Comparison of ENCODE assay signal across 8 mouse cellular contexts in the genomic region with DNA sequence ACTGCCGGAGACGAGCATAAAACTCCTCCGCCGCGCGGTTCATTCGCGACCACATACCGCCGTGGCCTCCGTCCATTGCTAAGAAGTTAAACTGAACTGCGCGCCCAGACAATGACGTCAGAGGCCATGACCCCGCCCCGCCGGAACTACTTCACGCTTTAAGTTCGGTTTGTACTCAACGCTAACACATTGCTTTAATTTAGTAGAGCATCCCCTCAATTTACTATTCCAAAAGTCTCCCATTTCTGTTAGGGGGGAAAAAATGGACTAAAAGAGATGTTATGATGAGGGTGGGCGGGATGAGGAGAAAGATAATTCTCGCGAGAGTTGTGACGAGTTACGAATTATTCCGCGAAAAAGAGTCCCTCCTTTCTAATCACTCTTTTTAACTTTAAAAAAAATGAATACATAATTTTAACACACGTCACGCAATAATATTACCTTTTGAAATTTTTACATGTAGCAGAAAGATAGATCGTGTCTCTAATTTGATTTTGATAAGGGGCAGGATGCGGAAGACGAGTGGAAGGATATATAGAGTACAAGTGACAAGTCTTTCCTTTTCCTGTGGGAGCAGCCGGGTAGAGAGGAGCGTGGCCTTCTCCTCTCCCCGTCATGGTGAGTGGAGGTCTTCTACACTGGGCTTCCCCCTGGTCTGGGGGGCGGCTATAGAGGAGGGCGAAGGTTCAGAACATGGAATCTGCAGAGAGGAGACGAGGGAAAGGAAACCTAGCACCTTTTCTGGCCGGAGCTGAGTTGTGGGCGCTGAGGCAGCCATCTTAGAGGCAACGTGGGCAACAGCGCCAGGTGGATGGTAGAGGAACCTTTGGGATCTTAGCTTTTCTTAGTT. TPM values are rescaled to one million over a fixed set of nuclear protein-coding genes. Genes with fewer than 3 reads are reported as not detected.
DNase-seq lines count a peak whose midpoint lies in the region; ATAC-seq and TF ChIP-seq lines count a peak whose summit lies in the region.

Gene Zwilch (minus strand): TSS at position 289 of the 850 bp plus-strand sequence.
Gene Rpl4 (plus strand): TSS at position 560 of the 850 bp plus-strand sequence.

- H3K36me3 ChIP-seq in embryonic facial prominence, embryonic 15.5 days: peaks cover 34% of the 10 kb centered on the region
- peaks cover 37% of the 10 kb centered on the region for H3K36me3 ChIP-seq in kidney, embryonic 14.5 days (ENCODE audit: control insufficient read depth, insufficient read depth, low read length)
- peaks cover 38% of the 10 kb centered on the region for H3K36me3 ChIP-seq in limb, embryonic 15.5 days

- WGBS in bone marrow, adult 2 months: under 1% methylated on average over 42 of the region's 42 CpGs
- WGBS in embryonic facial prominence, embryonic 15.5 days: under 1% methylated on average over 42 of the region's 42 CpGs
- WGBS in kidney, embryonic 14.5 days: under 1% methylated on average over 42 of the region's 42 CpGs
- WGBS in limb, embryonic 15.5 days: under 1% methylated on average over 42 of the region's 42 CpGs

- no peaks in the 10 kb centered on the region for H3K9me3 ChIP-seq in embryonic facial prominence, embryonic 15.5 days (replicated peaks)
- no peaks in the 10 kb centered on the region for H3K9me3 ChIP-seq in kidney, embryonic 14.5 days (ENCODE audit: control insufficient read depth, low read length)
- no peaks in the 10 kb centered on the region for H3K9me3 ChIP-seq in limb, embryonic 15.5 days

- peak within 1 kb of the TSS; percentile 94 for H3K9ac ChIP-seq in embryonic facial prominence, embryonic 15.5 days
- peak within 1 kb of the TSS; percentile 80 for H3K9ac ChIP-seq in kidney, embryonic 14.5 days (ENCODE audit: low read depth, low read length)
- H3K9ac ChIP-seq in limb, embryonic 15.5 days: peak within 1 kb of the TSS; percentile 84

- H3K27me3 ChIP-seq in embryonic facial prominence, embryonic 15.5 days: no peaks in the 10 kb centered on the region
- no peaks in the 10 kb centered on the region for H3K27me3 ChIP-seq in kidney, embryonic 14.5 days (ENCODE audit: control insufficient read depth, insufficient read depth, low read length)
- H3K27me3 ChIP-seq in limb, embryonic 15.5 days: no peaks in the 10 kb centered on the region

- H3K4me2 ChIP-seq in embryonic facial prominence, embryonic 15.5 days (replicated peaks): peak within 1 kb of the TSS; percentile 75
- H3K4me2 ChIP-seq in kidney, embryonic 14.5 days (replicated peaks; ENCODE audit: low read depth, low read length): peak within 1 kb of the TSS; percentile 69
- H3K4me2 ChIP-seq in limb, embryonic 15.5 days: peak within 1 kb of the TSS; percentile 79

- no peak for TF ChIP-seq CTCF in bone marrow, adult 2 months (IDR thresholded peaks at IDR 0.05; ENCODE audit: control insufficient read depth, insufficient read depth, low read length)

- H3K4me1 ChIP-seq in bone marrow, adult 2 months (ENCODE audit: control insufficient read depth, insufficient read depth, low read length): no peaks in the 10 kb centered on the region; the same call in 1 of the 2 replicates
- H3K4me1 ChIP-seq in embryonic facial prominence, embryonic 15.5 days: peaks cover 21% of the 10 kb centered on the region
- H3K4me1 ChIP-seq in kidney, embryonic 14.5 days (ENCODE audit: control insufficient read depth, insufficient read depth, low read length): 0 out of 2 replicates have a peak, but pooled peaks cover 7% of the 10 kb centered on the region
- peaks cover 25% of the 10 kb centered on the region for H3K4me1 ChIP-seq in limb, embryonic 15.5 days

- H3K27ac ChIP-seq in bone marrow, adult 2 months (ENCODE audit: control insufficient read depth, insufficient read depth, low read depth, low read length, poor library complexity): peak within 1 kb of the TSS; percentile 55
- H3K27ac ChIP-seq in embryonic facial prominence, embryonic 15.5 days (replicated peaks): peak within 1 kb of the TSS; percentile 99
- peak within 1 kb of the TSS; percentile 86 for H3K27ac ChIP-seq in kidney, embryonic 14.5 days (ENCODE audit: low read depth, low read length)
- H3K27ac ChIP-seq in limb, embryonic 15.5 days: peak within 1 kb of the TSS; percentile 98

- peak within 1 kb of the TSS; percentile 92 for H3K4me3 ChIP-seq in bone marrow, adult 2 months (replicated peaks; ENCODE audit: control insufficient read depth, low read depth, low read length)
- H3K4me3 ChIP-seq in embryonic facial prominence, embryonic 15.5 days (replicated peaks): peak within 1 kb of the TSS; percentile 96
- H3K4me3 ChIP-seq in kidney, embryonic 14.5 days (ENCODE audit: low read length): peak within 1 kb of the TSS; percentile 69
- peak within 1 kb of the TSS; percentile 93 for H3K4me3 ChIP-seq in limb, embryonic 15.5 days

- peak; percentile 88 for ATAC-seq in embryonic facial prominence, embryonic 15.5 days (ENCODE audit: insufficient number of reproducible peaks, low FRiP score, low TSS enrichment, low read depth)
- peak; percentile 89 for ATAC-seq in kidney, embryonic 14.5 days (ENCODE audit: low FRiP score, low TSS enrichment)
- peak; percentile 84 for ATAC-seq in limb, embryonic 15.5 days (ENCODE audit: insufficient number of reproducible peaks, low FRiP score, low TSS enrichment, low read depth)

- peak; percentile 87 for TF ChIP-seq POLR2A in bone marrow, adult 2 months (IDR thresholded peaks at IDR 0.05; ENCODE audit: borderline replicate concordance, control insufficient read depth, low read depth, low read length)

- peak; percentile 94 for DNase-seq in 416B (ENCODE audit: low read depth)
- DNase-seq in heart, adult 9 months (ENCODE audit: low spot score in 2 of 2): peak; percentile 78 to 85
- DNase-seq in monocyte, adult 2 months (ENCODE audit: low read depth in 1 of 2, low spot score in 2 of 2): peak; percentile 46 to 75
- DNase-seq in spleen, postnatal 36 days (ENCODE audit: low spot score in 2 of 2): peak; percentile 66 to 80

RNA-seq across cellular contexts. Expression of gene Zwilch, which starts in this region (rescaled TPM):
- 26.9 and 29.9 TPM in 2 replicates for polyA plus RNA-seq in bone marrow, adult 2 months (2011; ENCODE audit: insufficient read depth, insufficient read length, low replicate concordance, missing spikeins)
- polyA plus RNA-seq in embryonic facial prominence, embryonic 15.5 days (2015; fragmentation: Nextera tagmentation; extraction: Ambion mirVana): 16.3 and 19.5 TPM in 2 replicates
- polyA plus RNA-seq in kidney, embryonic 14.5 days (2014; fragmentation: Nextera tagmentation; extraction: Ambion mirVana): 17.3 and 34.4 TPM in 2 replicates
- polyA plus RNA-seq in limb, embryonic 15.5 days (2015; fragmentation: Nextera tagmentation; extraction: Ambion mirVana): 17.1 and 17.3 TPM in 2 replicates

RNA-seq across cellular contexts. Expression of gene Rpl4, which starts in this region (rescaled TPM):
- polyA plus RNA-seq in bone marrow, adult 2 months (2011; ENCODE audit: insufficient read depth, insufficient read length, low replicate concordance, missing spikeins): 628 and 1,066 TPM in 2 replicates
- polyA plus RNA-seq in embryonic facial prominence, embryonic 15.5 days (2015; fragmentation: Nextera tagmentation; extraction: Ambion mirVana): 1,153 and 1,206 TPM in 2 replicates
- 1,389 and 1,446 TPM in 2 replicates for polyA plus RNA-seq in kidney, embryonic 14.5 days (2014; fragmentation: Nextera tagmentation; extraction: Ambion mirVana)
- 1,189 and 1,208 TPM in 2 replicates for polyA plus RNA-seq in limb, embryonic 15.5 days (2015; fragmentation: Nextera tagmentation; extraction: Ambion mirVana)

Comparison
In these comparisons a context has a peak if more than half of its experiments do, and no peak if none do; other contexts are left out.
1. Peak in every context shown above with its lines: DNase-seq, ATAC-seq, H3K4me3 ChIP-seq and H3K27ac ChIP-seq.